Mouse (Mus musculus): ENCODE measurements around the gene Rnf216. TPM values are rescaled to one million over a fixed set of nuclear protein-coding genes. Genes with fewer than 3 reads are reported as not detected.
A peak's percentile ranks its signal among the peaks of the same experiment; 100 is the strongest.

The Rnf216 gene
- polyA plus RNA-seq, 1 experiment from 2014 or later: 35.2 TPM

DNA sequence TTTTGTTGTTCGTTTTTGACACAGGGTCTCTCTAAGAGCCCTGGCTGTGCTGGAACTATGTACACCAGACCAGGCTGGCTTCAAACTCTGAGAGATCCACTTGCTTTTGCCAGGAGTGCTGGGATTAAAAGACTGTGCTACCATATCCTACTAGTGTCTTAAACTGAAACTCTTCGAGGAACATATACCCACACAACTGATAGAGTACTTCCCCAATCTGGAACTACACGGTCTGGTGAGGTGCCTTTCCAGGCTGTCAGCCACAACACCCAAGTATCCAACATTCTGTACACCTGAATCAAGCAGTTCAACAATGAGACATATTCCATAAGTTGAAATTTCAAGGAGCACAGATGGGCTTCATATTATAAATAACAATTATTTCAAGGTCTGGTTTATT, 79.5 kb downstream of the Rnf216 start:
- 65% methylated on average over 3 of the region's 3 CpGs for WGBS (ENCODE audit: insufficient replicate concordance)
- no peak overlapping the region for H3K27ac ChIP-seq (ENCODE audit: low read depth, low read length)

DNA sequence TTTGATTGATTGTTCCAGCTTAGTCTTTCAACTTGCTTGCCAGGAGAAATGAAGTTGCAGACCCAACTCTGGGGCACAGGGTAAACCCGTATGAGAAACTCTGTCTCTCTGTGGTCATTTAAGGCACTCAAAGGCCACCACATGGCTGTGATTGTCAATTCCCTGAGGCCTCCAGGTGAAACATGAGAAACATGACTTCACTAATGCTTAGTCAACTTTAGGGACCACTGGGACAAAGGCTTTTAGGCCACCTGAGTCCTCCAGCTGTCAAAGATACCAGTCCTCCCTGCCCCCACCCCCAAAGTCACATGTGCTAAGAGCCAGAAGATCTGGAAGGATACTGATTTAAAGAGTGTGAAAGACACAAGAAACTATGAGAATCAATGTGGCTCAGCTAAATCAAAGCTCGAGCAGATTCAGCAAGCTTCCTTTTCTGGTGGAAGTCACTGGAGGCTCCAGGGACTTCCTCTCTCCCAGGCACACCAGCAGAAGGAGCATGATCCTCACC, 80.1 kb downstream of the Rnf216 start:
- Histone ChIP-seq H3K27me3 (ENCODE audit: control insufficient read depth, insufficient read depth, low read length) (no peaks in the 10 kb centered on the region), H3K4me2 (no peak overlapping the region), H3K9ac (ENCODE audit: low read depth, low read length) (no peak overlapping the region), H3K4me3 (ENCODE audit: low read depth, low read length) (no peak overlapping the region), H3K4me1 (ENCODE audit: control insufficient read depth, insufficient read depth, low read length) (peaks cover 27% of the 10 kb centered on the region), H3K9me3 (replicated peaks; ENCODE audit: control insufficient read depth, low read length) (no peaks in the 10 kb centered on the region), H3K27ac (ENCODE audit: low read depth, low read length) (no peak overlapping the region), H3K36me3 (ENCODE audit: control insufficient read depth, insufficient read depth, low read length) (peaks cover 3% of the 10 kb centered on the region; the same call in 1 of the 2 replicates)
- ATAC-seq (replicated peaks; ENCODE audit: insufficient number of reproducible peaks, low FRiP score, low TSS enrichment): no peak
- WGBS (ENCODE audit: insufficient replicate concordance): 47% methylated on average over 2 of the region's 2 CpGs

More for the DNA sequence above, 79.5 kb downstream of the Rnf216 start:
- no peak overlapping the region for H3K4me2 ChIP-seq
- no peak for ATAC-seq (replicated peaks; ENCODE audit: insufficient number of reproducible peaks, low FRiP score, low TSS enrichment)
- 0 out of 2 replicates have a peak, but pooled peaks cover 3% of the 10 kb centered on the region for H3K36me3 ChIP-seq (ENCODE audit: control insufficient read depth, insufficient read depth, low read length)
- H3K9ac ChIP-seq (ENCODE audit: low read depth, low read length): no peak overlapping the region
- H3K27me3 ChIP-seq (ENCODE audit: control insufficient read depth, insufficient read depth, low read length): no peaks in the 10 kb centered on the region
- H3K4me3 ChIP-seq (ENCODE audit: low read depth, low read length): no peak overlapping the region
- no peaks in the 10 kb centered on the region for H3K9me3 ChIP-seq (replicated peaks; ENCODE audit: control insufficient read depth, low read length)
- peaks cover 27% of the 10 kb centered on the region for H3K4me1 ChIP-seq (ENCODE audit: control insufficient read depth, insufficient read depth, low read length)

DNA sequence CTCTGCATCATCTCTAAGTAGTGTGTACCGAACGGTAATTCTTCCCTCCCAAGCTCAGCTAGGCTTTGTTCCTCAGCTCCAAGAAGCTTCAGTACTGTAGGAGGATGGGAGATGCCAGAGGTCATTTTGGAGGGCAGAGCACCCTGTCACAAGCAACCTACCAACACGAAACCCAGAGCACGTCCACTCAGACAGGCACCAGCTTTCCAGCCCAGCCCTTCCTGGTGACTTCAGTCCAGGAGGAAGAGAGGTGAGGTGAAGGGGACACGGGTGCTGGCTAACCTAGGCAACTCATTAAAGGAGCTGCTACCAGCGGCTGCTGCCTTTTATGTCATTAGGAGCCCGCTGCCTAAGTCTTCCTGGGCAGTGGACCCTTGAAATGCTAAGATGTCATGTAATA, 81.1 kb downstream of the Rnf216 start:
- Histone ChIP-seq H3K27me3 (ENCODE audit: control insufficient read depth, insufficient read depth, low read length) (no peaks in the 10 kb centered on the region), H3K4me2 (no peak overlapping the region), H3K27ac (ENCODE audit: low read depth, low read length) (no peak overlapping the region), H3K36me3 (ENCODE audit: control insufficient read depth, insufficient read depth, low read length) (peaks cover 12% of the 10 kb centered on the region), H3K4me3 (ENCODE audit: low read depth, low read length) (no peak overlapping the region), H3K9me3 (replicated peaks; ENCODE audit: control insufficient read depth, low read length) (no peaks in the 10 kb centered on the region), H3K4me1 (ENCODE audit: control insufficient read depth, insufficient read depth, low read length) (peaks cover 27% of the 10 kb centered on the region), H3K9ac (ENCODE audit: low read depth, low read length) (no peak overlapping the region)
- WGBS (ENCODE audit: insufficient replicate concordance): 63% methylated on average over 7 of the region's 7 CpGs
- ATAC-seq (replicated peaks; ENCODE audit: insufficient number of reproducible peaks, low FRiP score, low TSS enrichment): no peak

DNA sequence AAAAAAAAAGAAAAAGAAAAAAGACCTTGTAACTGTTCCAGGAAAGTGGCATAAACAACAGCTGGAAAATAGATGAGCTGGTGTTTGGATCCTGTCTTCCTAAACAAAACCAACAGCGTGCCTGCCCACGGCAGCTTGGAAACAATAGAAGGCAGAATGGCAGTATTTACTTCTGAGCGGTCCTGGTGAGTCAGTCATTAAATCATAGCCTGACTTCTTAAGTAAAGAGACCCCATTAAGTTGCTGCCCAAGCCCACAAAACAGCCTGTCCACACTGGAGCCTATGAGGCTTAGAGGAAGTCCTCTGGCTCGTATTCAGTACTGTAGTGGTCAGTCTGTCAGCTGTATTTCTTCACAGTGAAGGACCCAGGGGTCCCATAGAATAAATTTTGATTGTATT, 81.6 kb downstream of the Rnf216 start:
- Histone ChIP-seq H3K4me2 (no peak overlapping the region), H3K4me1 (ENCODE audit: control insufficient read depth, insufficient read depth, low read length) (peaks cover 27% of the 10 kb centered on the region), H3K9me3 (replicated peaks; ENCODE audit: control insufficient read depth, low read length) (no peaks in the 10 kb centered on the region), H3K27me3 (ENCODE audit: control insufficient read depth, insufficient read depth, low read length) (no peaks in the 10 kb centered on the region), H3K4me3 (ENCODE audit: low read depth, low read length) (no peak overlapping the region), H3K9ac (ENCODE audit: low read depth, low read length) (no peak overlapping the region), H3K27ac (ENCODE audit: low read depth, low read length) (no peak overlapping the region), H3K36me3 (ENCODE audit: control insufficient read depth, insufficient read depth, low read length) (peaks cover 14% of the 10 kb centered on the region)
- 68% methylated on average over 4 of the region's 4 CpGs for WGBS (ENCODE audit: insufficient replicate concordance)
- ATAC-seq (replicated peaks; ENCODE audit: insufficient number of reproducible peaks, low FRiP score, low TSS enrichment): no peak

DNA sequence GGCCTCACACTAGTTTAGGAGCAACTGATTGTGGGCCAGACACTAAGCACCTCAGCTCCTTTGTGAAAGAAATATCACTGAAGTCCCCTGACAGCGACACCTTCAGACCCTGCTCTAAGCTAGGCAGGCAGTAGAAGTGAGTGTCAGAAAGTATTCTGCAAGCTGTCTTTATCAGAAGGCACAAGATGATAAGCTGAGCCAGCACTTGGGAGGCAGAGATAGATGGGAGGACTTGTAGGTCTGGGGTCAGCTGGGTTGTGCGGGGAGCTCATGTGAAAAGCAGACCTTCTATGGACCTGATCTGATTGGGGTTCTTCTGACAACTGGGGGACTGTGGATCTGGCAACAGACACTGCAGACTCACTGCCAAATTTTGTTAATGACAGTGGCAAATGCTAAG, 88.9 kb downstream of the Rnf216 start:
- peak overlapping the region; percentile 41 for H3K27ac ChIP-seq (ENCODE audit: low read depth, low read length)
- H3K36me3 ChIP-seq (ENCODE audit: control insufficient read depth, insufficient read depth, low read length): peaks cover 17% of the 10 kb centered on the region
- 24% methylated on average over 2 of the region's 2 CpGs for WGBS (ENCODE audit: insufficient replicate concordance)

DNA sequence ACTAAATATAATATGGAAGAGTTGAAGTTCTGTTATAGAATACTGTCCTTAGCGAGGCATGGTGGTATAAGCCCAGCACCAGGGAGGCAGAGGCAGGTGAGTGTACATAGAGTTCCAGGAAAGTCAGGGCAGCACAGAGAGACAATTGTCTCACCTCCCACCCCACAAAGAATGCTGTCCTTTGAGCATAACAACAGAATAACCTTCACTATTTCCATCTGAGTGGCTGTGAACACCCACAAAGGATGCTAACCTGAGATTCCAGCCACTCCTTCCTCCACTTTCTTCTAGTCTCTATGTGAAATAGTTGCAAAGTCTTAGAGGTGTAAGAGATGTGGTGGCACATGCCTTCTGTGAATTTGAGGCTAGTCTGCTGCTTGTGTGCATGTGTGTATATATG, 89.8 kb downstream of the Rnf216 start:
- Histone ChIP-seq H3K4me3 (ENCODE audit: low read depth, low read length) (no peak overlapping the region), H3K4me2 (no peak overlapping the region), H3K4me1 (ENCODE audit: control insufficient read depth, insufficient read depth, low read length) (peaks cover 13% of the 10 kb centered on the region), H3K27ac (ENCODE audit: low read depth, low read length) (no peak overlapping the region; the same call in 1 of the 2 replicates), H3K27me3 (ENCODE audit: control insufficient read depth, insufficient read depth, low read length) (no peaks in the 10 kb centered on the region), H3K36me3 (ENCODE audit: control insufficient read depth, insufficient read depth, low read length) (peaks cover 14% of the 10 kb centered on the region), H3K9me3 (replicated peaks; ENCODE audit: control insufficient read depth, low read length) (no peaks in the 10 kb centered on the region), H3K9ac (ENCODE audit: low read depth, low read length) (no peak overlapping the region)
- 91% methylated on average over 1 of the region's 1 CpGs for WGBS (ENCODE audit: insufficient replicate concordance)
- ATAC-seq (replicated peaks; ENCODE audit: insufficient number of reproducible peaks, low FRiP score, low TSS enrichment): no peak

More for the DNA sequence above, 88.9 kb downstream of the Rnf216 start:
- Histone ChIP-seq H3K4me1 (ENCODE audit: control insufficient read depth, insufficient read depth, low read length) (peaks cover 13% of the 10 kb centered on the region), H3K9ac (ENCODE audit: low read depth, low read length) (no peak overlapping the region), H3K27me3 (ENCODE audit: control insufficient read depth, insufficient read depth, low read length) (no peaks in the 10 kb centered on the region), H3K4me3 (ENCODE audit: low read depth, low read length) (no peak overlapping the region), H3K9me3 (replicated peaks; ENCODE audit: control insufficient read depth, low read length) (no peaks in the 10 kb centered on the region), H3K4me2 (no peak overlapping the region)
- ATAC-seq (replicated peaks; ENCODE audit: insufficient number of reproducible peaks, low FRiP score, low TSS enrichment): no peak

DNA sequence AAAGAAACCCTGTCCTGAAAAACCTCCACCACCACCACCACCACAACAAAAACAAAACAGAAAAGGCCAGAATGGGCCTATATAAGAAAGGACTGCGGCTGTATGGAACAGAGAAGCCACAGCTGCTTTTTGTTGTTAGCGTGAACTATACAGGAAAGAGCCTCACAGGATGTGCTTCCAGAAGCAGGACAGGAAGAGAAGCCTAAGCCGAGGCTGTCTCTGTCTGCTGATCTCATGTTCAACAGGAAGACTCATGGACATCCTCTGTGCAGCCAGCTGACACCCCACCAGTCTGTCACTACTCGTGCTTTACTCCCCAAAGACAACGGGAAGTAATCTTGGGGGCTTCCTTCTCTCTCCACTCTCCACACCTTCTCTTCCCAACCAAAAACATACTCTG, 95.4 kb downstream of the Rnf216 start:
- Histone ChIP-seq H3K36me3 (ENCODE audit: control insufficient read depth, insufficient read depth, low read length) (peaks cover 10% of the 10 kb centered on the region), H3K9ac (ENCODE audit: low read depth, low read length) (no peak overlapping the region), H3K27ac (ENCODE audit: low read depth, low read length) (peak overlapping the region; percentile 13; the same call in 1 of the 2 replicates), H3K27me3 (ENCODE audit: control insufficient read depth, insufficient read depth, low read length) (no peaks in the 10 kb centered on the region), H3K4me3 (ENCODE audit: low read depth, low read length) (no peak overlapping the region), H3K4me1 (ENCODE audit: control insufficient read depth, insufficient read depth, low read length) (0 out of 2 replicates have a peak, but pooled peaks cover 2% of the 10 kb centered on the region), H3K4me2 (no peak overlapping the region), H3K9me3 (replicated peaks; ENCODE audit: control insufficient read depth, low read length) (no peaks in the 10 kb centered on the region)
- WGBS (ENCODE audit: insufficient replicate concordance): 67% methylated on average over 5 of the region's 5 CpGs
- ATAC-seq (replicated peaks; ENCODE audit: insufficient number of reproducible peaks, low FRiP score, low TSS enrichment): no peak

DNA sequence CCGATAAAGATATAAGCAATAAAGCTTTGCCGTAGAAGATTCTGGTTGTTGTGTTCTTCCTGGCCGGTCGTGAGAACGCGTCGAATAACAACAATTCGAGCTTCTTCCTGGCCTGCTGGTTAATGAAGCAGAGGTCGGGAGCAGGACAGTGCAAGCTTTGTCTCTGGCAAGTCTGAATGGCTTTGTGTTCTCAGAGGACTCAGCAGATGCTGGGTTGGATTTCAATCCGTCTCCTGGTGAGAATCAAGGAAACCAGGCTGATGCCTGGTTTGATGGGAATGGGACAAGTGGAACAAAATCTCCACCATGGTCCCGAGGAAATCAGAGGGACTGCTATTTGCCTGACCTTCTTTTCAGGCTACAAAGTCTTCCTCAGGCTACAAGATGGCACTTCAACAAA, 103.4 kb downstream of the Rnf216 start:
- Histone ChIP-seq H3K27me3 (ENCODE audit: control insufficient read depth, insufficient read depth, low read length) (no peaks in the 10 kb centered on the region), H3K9ac (ENCODE audit: low read depth, low read length) (no peak overlapping the region), H3K4me1 (ENCODE audit: control insufficient read depth, insufficient read depth, low read length) (no peaks in the 10 kb centered on the region), H3K9me3 (replicated peaks; ENCODE audit: control insufficient read depth, low read length) (no peaks in the 10 kb centered on the region), H3K4me3 (ENCODE audit: low read depth, low read length) (no peak overlapping the region), H3K36me3 (ENCODE audit: control insufficient read depth, insufficient read depth, low read length) (peaks cover 12% of the 10 kb centered on the region), H3K27ac (ENCODE audit: low read depth, low read length) (no peak overlapping the region), H3K4me2 (no peak overlapping the region)
- WGBS (ENCODE audit: insufficient replicate concordance): 72% methylated on average over 10 of the region's 11 CpGs
- no peak for ATAC-seq (replicated peaks; ENCODE audit: insufficient number of reproducible peaks, low FRiP score, low TSS enrichment)

All from heart, embryonic 11.5 days (tissue).